Mouse (Mus musculus): Measurements from ENCODE around the gene Gm20835.
"Not testable (repeated sequence)": the region's sequence is repeated elsewhere in the genome, so short reads cannot be mapped to it uniquely, and the experiment has no call there.

The Gm20835 gene
- long read RNA-seq, experiment 1 = 0 reads
- long read RNA-seq, experiment 2 = 0 reads

DNA sequence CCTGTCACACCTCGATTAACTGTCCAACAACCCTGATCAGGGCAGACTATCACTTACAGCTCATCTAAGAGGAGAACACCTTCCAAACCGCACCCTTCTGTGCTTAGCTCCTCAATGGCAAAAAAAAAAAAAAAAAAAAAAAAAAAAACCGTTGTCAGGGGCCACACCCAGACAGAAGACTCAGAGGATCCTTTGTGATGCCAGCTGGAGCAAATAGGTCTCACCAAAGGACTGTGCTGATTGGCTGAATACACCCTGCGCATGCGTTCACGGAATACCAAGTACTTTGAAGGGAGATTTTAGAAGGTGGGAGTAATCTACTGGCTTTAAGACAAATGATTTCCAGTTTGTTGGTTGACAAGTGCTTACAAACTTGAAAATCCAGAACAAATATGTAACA is at the start of gene Gm20835:
Gene Gm20835, minus strand, starts transcription at position 101 of the 400 bp plus-strand sequence.
- intact Hi-C loops (cut with DNase I) = not testable (repeated sequence)

Data from adrenal gland (tissue).